Mouse (Mus musculus): ENCODE measurements around the gene Pgbd1.
A peak's percentile ranks its signal among the peaks of the same experiment; 100 is the strongest.
"Not testable (repeated sequence)": the region's sequence is repeated elsewhere in the genome, so short reads cannot be mapped to it uniquely, and the experiment has no call there.

The Pgbd1 gene

DNA sequence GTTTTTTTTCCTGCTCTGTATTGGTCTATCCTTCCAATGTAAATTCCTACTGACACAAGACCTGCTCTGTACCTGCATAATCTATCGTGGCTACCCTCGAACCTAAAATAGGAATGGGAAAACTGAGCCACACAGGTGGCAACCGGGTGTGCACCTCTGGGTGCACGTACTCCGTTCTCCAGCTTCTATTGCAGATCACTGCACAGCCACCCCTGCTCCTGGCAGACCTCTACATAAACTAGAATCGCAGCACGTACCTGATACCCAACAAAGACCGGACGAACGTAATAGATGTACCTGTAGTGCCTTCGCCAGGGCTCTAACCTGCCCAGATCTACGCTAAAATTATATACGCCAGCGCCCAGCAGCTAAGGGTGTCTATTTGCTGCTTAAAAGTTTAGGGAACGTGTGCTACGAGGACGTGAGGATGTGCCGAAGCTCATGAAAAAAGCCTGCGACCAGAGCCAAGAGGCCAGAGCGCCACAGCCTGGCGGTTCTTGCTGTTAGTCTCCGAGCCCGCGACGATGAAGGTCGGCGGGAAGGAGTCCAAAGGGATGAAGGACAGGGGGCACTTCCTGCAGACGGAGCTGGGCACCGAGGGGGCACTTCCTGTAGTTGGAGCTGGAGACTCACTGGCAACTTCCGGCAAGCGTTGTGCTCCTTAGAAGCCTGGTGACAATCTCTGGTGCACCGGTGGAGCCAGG lies at the start of gene Pgbd1:
Pgbd1 (minus strand) TSS at position 556 of the 704 bp plus-strand sequence.
- DNase-seq: peak; percentile 69 to 79

DNA sequence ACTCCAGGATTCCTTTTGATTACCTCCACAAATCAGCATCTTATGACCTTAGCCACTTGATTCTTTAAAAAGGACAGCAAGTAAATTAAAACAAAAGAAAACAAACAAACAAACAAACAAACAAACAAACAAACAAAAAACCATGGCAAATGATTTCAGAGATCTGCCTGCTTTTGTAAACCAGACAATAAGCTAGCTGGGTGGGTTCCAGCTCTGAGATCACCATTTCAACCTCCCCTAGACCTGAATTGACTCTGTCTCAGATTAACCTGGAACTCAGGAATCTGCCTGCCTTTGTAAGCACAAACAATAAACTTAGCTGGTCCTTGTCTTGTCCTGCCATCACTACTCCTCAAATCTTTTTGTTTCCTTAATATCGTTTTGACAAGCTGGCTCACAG lies 46.0 kb upstream of the Pgbd1 start:
- DNase-seq: no peak

DNA sequence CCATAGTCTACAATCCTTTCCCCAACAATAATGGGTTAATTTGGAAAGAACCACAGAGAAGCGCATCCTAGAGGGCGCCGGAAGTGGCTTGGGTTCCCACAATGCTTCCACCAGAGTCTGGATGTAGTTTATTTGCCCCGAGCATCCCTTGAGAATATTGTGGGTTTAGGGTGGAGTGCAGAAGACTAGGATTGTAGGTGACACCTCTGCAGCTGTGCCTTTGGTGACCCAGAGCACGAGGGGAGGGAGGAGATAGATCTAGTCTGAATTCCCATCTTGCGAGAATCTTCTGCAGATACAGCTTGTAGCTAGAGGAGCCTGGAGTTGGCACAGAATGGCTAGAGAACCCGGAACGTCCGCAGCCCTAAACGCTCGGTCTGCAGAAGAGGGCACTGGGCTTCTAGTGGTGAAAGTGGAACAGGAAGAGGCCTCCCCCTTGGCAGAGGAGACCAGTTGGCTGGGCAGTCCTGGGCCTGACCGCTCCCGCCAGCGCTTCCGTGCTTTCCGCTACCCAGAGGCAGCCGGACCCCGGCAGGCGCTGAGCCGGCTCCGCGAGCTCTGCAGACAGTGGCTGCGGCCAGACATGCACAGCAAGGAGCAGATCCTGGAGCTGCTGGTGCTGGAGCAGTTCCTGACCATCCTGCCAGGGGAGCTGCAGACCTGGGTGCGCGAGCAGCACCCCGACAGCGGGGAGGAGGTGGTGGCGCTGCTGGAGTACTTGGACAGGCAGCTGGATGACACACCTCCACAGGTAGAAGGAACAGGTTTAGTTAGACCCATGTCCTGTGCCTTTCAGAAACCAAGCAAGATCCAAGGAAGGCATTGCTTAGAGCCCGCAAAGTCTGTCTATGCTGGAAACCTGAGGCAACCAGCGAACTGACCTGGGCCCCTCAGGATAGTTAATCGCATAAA lies 38.2 kb upstream of the Pgbd1 start, which contains the start of the genes Zkscan4 and Gm10065:
Zkscan4 (plus strand) TSS at position 149 of the 912 bp plus-strand sequence.
Gm10065 (minus strand) TSS at position 683 of the 912 bp plus-strand sequence.
- DNase-seq: peak; percentile 63 to 72

DNA sequence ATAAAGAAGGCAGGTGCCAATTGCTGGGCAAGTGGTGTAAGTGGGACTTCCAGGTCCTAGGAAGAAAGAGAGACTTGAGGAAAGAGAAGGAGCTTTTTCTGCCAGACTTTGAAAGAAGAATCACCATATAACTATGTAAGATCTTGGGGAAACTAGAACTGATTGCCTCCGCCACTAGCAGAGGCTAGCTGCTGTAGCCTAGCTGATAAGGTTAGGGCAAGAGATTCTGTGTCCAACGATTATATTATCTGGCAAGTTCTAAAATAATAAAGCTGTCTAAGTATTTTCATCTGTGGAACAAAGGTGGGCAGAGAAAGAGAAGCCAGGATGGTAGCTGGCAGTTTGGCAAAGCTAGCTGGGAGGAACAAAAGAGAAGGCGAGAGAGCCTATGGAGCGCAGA lies 31.6 kb upstream of the Pgbd1 start:
- DNase-seq: no peak

DNA sequence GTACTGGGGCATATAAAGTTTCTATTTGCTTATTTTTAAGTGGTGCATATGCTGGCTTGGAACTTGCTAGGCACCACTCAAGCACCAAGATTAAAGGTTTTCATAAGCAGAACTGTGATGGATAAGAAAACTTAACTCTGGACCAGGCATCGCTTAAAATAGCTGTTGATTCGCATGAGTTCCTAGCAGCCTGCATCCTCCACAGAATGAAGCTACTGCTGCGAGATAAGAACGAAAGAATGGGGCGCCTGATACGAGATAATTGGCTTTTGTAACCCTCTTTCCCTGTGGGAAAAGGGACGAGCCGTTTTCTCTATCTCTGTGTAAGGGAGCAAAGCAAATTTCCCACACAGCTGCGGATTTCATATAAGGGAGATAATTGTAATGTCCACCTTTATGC lies 28.2 kb upstream of the Pgbd1 start:
- DNase-seq: no peak

DNA sequence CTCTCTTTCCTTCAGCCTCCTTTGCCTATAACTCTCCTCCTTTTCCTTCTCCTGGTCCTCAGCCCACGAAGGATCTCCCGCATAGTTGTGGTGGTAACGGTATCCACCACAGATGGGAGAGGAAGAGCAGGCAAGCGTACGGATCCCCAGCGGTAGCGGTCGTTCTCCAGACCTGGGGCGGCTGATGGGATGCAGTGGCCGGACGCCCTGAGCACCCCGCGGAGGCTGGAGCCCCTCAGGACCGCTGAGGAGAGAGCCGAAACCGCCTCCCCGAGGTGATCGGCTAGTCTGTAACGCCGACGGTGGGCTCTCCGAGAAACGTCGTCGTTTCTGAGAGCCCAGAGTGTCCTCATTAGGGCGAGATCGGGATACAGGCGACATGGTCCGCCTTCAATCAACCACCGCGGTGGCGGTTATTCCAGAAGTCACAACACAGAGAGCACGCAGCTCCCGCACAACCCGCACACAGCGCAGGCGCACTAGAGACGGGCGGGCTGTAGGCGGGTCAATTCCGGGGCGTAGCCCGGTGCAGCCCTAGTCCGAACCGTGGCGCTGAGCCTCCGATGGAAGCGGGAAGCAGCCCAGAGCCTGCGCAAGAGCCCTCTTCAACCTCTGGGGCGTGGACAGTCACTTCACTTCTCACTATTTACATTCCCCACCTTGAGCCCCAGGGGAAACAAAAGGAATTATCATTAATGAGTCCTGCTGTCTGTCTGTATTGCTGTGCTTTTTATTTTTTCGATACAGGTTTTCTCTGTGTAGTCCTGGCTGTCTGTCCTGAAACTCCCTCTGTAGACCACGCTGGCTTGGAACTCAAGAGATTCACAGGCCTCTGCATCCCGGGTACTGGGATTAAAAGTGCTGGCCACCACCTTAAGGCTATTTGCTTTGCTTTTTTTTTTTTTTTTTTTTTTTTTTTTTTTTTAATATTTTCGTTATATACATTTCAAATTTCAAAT lies 27.5 kb upstream of the Pgbd1 start, which contains the start of gene Nkapl:
Nkapl (minus strand) TSS at position 449 of the 959 bp plus-strand sequence.
- DNase-seq: peak; percentile 82 to 91

DNA sequence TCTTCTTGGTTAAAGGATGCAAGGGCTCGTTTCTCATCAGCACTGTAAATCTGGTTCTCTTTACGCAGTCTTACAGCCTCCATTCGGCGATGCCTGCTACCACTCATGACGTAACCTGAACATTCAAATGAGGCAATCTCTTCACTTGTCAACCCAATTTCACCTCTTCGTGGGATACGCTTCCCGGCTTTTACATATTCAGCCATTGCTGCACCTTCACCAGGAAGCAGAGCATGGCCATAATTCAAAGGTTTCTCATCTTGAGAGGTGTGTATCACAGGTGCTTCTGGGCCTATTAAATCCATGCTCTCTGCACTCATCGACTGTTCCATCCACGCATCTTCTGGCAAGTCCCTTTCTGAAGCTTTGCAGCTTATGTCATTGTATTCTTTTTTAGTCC lies 26.5 kb upstream of the Pgbd1 start:
- DNase-seq: no peak

DNA sequence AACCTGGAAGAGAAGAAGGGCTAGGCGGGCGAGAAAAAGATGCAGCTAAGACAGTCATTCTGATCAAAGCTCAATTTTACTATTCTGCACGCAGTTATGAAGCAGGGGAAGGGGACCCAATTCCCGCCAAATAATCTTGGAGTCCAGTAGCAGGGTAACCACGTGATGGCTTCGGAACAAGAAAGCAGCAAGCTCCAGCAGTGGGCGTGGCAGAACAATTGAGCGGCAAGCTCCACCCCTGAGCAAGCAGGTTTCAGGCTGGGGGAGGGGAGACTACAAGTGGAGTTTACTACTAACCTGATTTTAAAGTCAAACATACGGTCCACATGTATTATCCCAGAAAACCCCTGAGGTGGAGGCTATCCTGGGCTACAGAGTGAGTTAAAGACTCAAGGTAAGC lies 21.7 kb upstream of the Pgbd1 start:
- not testable (repeated sequence) for DNase-seq

DNA sequence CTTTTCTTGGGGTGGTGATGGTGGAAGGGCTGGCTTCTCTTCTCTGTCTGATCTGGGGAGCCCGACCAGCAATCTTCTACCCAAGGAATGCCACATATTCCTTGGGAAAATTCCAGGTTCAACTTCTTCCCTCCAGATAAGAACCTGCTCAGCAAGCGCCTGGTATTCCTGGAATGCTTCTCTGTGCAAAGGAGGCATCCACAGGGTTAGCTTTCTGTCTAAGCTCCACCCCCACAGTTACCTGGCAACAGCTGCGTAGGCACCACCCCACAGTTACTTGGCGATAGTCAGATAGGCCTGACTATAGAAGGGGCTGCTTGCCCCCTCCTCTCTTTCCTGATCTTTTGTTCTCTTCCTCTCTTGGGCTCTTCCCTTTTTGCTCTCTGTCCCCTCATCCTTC lies 15.5 kb upstream of the Pgbd1 start:
- peak in 1 of 2 experiments; percentile 21 for DNase-seq

DNA sequence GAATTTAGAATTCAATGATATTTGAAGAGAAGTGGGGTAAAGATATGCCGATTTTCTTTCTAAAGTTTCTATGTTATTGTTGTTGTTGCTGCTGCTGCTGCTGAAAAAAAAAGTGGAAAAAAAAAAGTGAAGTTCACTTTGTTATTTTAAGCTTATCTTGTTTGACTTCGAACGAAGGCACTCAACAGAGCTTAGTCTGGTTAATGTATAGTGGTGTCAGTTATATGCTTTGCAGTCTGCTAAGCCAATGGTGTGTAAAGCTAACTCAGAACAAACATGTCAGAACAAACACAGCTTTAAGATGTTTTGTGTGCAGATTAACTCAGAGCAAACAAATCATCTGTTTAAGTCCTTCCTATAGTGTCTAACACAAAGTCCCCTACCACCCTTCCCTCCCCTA lies 13.3 kb upstream of the Pgbd1 start:
- DNase-seq: no peak

DNA sequence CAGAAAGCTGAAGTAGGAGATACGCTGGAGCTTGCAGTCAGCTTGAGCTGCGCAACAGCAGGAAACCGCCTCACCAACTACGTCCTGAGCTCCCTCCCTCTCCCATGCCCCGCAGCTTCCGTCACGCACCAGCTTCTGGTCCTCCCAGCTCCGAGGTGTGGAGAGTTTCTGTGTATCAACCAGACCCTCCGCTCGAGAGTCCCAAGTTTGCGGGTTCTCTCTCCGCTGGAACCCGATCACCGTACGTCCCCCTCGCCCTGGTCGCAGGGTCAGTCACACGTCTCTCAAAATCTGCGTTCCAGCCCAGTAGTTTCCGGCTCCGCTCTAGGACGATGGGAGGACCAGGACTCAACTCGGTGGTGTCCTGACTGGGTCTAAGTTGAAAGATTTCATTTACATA lies 12.6 kb upstream of the Pgbd1 start, which contains the start of gene Zscan26:
Zscan26 (minus strand) TSS at position 282 of the 400 bp plus-strand sequence.
- peak; percentile 89 for DNase-seq

DNA sequence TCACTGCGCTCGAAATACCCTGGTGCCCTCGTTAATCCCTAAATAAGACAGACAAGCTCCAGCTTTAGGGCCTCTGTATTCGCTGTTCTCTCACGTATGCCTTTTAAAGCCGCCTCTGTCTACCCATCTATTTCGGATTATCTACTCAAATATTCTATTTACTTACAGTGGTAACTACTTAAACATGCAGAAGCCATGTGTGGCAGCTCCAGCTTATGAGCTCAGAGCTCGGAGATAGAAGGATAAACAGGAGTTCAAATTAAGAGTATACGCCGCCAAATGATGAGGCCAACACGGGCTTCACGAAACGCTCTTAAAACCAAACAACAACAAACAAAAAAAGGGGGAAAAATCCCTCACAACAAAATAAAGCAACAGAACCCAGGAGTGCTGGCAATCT lies 12.2 kb upstream of the Pgbd1 start:
- DNase-seq: no peak

DNA sequence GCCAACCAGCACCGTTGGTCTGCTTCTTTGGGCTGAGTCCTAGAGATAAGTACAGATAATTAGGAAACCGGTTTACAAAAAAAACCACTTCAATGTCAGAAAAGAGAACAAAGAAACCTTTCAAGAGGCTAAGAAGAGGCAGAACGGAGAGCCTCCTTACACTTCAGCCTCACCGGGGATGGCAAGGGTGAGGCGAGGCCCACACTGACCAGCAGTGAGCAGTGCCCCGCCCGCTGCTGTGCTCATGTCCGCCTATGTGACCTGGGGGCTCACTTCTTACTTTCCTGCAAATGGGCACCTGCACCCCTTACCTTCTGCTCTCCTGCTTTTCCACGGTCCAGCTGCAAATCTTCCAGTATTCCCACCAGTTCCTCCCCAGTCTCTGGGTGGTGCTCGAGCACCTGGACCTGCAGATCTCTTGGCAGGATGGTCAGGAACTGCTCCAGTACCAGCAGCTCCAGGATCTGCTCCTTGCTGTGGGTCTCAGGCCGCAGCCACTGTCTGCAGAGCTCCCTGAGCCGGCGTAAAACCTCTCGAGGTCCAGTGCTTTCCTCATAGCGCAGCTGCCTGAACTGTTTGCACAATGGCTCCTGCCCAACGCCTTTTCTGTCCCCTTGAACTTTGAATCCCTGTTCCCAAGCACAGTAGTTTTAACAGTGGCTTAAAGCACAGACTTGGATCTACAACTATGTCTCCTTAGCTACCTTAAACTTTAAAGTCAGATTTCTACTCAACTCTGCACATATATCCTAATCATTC lies 7.2 kb upstream of the Pgbd1 start:
- peak; percentile 10 to 30 for DNase-seq

DNA sequence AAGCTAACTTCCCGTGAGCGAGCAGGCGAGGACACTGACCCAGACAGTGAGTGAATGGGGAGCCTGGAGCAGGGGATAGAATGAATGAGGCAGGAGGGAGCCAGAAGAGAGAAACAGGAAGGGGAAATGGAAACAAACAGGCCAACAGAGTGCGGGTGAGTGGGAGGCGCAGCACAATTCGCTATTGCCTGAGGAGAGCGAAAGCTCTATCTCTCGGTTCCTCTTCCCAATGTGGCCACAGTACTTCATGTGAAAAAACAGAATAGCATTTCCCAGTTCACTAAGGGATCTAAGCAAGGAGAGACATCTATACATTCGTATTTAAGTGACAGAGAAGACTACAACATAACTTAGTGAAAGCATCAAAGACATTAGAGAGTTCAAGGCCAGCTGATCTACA lies 5.9 kb upstream of the Pgbd1 start:
- no peak for DNase-seq

DNA sequence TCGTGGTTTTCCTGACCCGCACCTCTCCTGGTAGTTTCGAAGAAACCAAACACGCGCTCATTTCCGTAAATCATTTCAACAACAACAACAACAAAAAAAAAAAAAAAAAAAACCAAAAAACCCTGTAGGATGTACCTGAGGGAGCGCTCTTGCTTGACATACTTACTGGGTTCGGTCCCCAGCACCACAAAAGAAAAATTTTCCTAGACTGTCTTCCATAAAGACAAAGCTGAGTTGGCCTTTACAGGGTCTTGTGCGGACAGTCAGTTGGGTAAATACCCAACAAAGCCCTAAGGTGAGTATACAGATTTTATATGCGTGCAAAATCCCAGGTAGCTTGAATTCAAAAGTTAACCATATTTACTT lies 332 bp upstream of the Pgbd1 start:
- DNase-seq: no peak

DNA sequence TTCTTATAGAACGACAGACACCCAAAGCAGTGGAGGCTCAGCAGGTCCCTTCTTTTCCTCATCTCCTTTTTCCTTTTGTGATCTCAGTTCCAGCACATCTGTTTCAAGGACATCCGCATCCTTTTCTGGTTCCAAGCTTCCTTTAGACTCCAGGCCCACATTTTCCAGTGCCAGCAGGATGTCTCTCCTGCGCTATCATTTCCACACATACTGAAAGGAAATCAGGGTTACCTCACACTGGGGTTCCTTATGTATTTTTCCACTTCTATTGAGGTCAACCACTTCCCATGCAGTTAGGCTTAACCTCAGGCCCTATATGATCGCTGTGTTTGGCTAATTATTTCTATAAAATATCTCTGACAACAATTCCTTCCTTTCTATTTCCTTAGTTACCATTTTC lies 5.4 kb downstream of the Pgbd1 start:
- DNase-seq: no peak

DNA sequence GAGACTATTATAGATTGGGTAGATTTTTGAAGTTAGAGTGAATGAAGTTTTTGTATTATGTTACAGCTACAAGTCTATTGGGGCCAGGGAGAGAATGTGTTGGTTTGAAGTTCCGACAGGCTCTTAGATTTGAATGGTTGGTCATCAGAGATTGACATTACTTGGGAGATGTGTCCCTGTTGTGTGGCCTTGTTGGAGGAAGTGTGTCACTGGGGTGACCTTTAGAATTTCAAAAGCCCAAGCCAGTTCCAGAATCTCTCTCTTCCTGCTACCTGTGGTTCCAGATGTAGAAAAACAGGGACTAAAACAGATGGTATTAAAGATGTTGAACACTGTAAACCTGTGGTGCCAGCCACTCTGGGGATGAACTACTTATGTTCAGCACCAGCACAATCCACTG lies 13.2 kb downstream of the Pgbd1 start:
- no peak for DNase-seq

DNA sequence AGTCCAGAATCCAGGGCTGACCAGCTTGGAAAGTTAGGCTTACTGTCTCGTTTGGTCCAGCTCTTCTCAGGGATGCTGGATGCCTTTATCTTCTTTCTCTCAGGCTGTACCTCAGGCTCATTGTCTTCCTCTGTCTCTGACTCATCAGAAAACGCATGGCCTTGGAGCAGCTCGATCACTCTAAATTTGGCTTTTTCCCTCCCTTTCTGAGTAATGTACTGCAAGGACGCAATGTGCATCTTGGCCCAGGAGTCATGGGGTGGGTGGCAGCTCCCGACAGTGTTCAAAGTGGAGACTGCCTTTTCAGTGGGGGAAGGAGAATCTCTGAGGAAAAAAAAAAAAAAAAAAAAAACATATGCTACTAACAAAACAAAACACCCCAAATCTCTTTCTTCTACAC lies 17.6 kb downstream of the Pgbd1 start:
- DNase-seq: no peak

DNA sequence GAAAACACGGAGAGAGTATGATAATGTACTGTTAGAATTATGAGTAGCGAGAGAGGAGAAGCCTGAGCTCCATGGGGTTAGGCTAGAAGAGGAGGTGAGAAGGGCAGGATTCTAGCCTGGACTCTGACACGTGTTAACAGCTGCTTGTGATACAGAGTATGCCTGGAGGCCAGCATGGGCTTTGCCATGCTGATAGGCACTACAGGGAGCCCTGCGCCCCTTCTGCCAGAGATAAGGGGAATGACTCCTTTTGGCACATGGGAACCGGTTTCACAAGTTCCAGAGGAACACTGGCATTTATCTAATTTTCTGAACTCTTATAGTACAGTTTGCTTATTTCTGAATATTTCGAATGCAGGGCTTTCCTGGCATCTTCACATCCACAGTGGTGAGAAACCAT lies 22.0 kb downstream of the Pgbd1 start:
- DNase-seq: no peak

DNA sequence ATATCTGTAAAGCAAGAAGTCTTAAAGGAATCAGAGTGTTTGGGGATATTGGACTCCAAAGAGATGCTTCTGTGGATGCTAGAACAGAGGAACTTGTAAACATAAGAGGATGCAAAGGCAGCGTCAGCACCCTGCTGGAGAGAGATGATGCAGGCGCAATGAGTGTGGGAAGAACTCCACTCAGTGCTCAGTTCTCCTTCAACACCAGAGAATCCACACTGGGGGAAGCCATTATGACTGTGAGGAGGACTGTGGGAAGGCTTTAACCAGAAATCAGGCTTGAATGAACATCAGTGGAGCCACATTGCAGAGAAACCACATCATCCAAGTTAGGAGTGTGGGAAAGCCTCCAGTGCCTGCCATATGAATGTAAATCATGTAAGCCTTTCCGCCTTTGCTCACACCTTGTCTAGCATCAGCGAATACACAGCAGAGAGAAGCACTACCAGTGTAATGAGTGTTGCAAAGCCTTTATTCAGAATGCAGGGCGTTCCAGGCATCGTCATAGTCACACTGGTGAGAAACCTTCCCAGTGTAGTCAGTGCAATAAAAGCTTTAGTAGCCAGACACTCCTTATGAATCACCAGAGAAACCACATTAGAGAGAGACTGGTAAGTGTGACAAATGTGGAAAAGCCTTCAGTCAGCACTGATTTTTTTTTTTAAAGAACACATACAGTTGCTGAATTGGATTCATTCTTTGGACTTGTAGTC lies 23.4 kb downstream of the Pgbd1 start:
- DNase-seq: no peak

DNA sequence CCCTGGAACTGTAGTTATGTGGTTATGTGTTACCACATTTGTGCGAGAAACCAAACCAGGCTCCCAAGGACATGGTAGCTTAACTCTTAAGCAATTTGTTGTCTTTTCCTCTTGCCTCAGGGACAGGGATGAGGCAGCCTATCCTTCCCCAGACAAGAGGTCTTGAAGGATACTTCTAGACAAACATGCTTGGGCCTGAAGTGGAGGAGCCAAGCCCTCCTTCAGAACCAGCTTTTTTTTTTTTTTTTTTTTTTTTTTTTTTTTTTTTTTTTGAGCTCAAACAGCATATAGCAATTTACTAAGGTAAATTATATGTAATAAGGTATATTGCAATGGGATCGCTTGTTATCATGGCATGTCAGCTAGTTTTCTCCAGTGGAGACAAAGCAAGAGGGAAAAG lies 25.1 kb downstream of the Pgbd1 start:
- no peak for DNase-seq
